Mouse (Mus musculus): ENCODE results near the gene Faim2. TPM values are rescaled to one million over a fixed set of nuclear protein-coding genes. Genes with fewer than 3 reads are reported as not detected.

Gene Faim2
- polyA plus RNA-seq, 1 experiment from 2014 or later, result 65.8 TPM

GRCm38 (mm10) chr15:99546596-99546995 lies 18.6 kb upstream of the Faim2 start:
- 55% methylated on average over 11 of the region's 11 CpGs for WGBS
- H3K36me3 ChIP-seq (ENCODE audit: control insufficient read depth, insufficient read depth, low read length), result no peaks in the 10 kb centered on the region
- no peaks in the 10 kb centered on the region; the same call in 1 of the 2 replicates for H3K4me1 ChIP-seq (ENCODE audit: control insufficient read depth, insufficient read depth, low read length)
- ATAC-seq, result no peak
- H3K9ac ChIP-seq (ENCODE audit: low read depth, low read length), result no peak overlapping the region
- no peak overlapping the region for H3K4me2 ChIP-seq (ENCODE audit: low read length)
- H3K27ac ChIP-seq (ENCODE audit: low read length), result 0 out of 2 replicates have a peak overlapping the region, but pooled peaks have one; percentile 43
- H3K27me3 ChIP-seq (ENCODE audit: control insufficient read depth, insufficient read depth, low read depth, low read length), result no peaks in the 10 kb centered on the region
- no peak overlapping the region for H3K4me3 ChIP-seq (ENCODE audit: low read depth, low read length)
- H3K9me3 ChIP-seq (replicated peaks; ENCODE audit: control insufficient read depth, low read length, poor library complexity, severe bottlenecking), result no peaks in the 10 kb centered on the region

GRCm38 (mm10) chr15:99544047-99544446 lies 16.1 kb upstream of the Faim2 start:
- Histone ChIP-seq H3K9ac (ENCODE audit: low read depth, low read length) (no peak overlapping the region), H3K4me1 (ENCODE audit: control insufficient read depth, insufficient read depth, low read length) (no peaks in the 10 kb centered on the region; the same call in 1 of the 2 replicates), H3K27me3 (ENCODE audit: control insufficient read depth, insufficient read depth, low read depth, low read length) (no peaks in the 10 kb centered on the region), H3K4me2 (ENCODE audit: low read length) (no peak overlapping the region), H3K4me3 (ENCODE audit: low read depth, low read length) (no peak overlapping the region), H3K36me3 (ENCODE audit: control insufficient read depth, insufficient read depth, low read length) (no peaks in the 10 kb centered on the region), H3K27ac (ENCODE audit: low read length) (no peak overlapping the region), H3K9me3 (replicated peaks; ENCODE audit: control insufficient read depth, low read length, poor library complexity, severe bottlenecking) (no peaks in the 10 kb centered on the region)
- ATAC-seq, result no peak
- WGBS, result 80% methylated on average over 7 of the region's 7 CpGs

- Histone ChIP-seq H3K9me3 (replicated peaks; ENCODE audit: control insufficient read depth, low read length, poor library complexity, severe bottlenecking) (no peaks in the 10 kb centered on the region), H3K27me3 (ENCODE audit: control insufficient read depth, insufficient read depth, low read depth, low read length) (no peaks in the 10 kb centered on the region), H3K4me3 (ENCODE audit: low read depth, low read length) (no peak overlapping the region), H3K36me3 (ENCODE audit: control insufficient read depth, insufficient read depth, low read length) (no peaks in the 10 kb centered on the region), H3K9ac (ENCODE audit: low read depth, low read length) (no peak overlapping the region), H3K4me1 (ENCODE audit: control insufficient read depth, insufficient read depth, low read length) (peaks cover 10% of the 10 kb centered on the region), H3K27ac (ENCODE audit: low read length) (no peak overlapping the region), H3K4me2 (ENCODE audit: low read length) (no peak overlapping the region)
- no peak for ATAC-seq
- 87% methylated on average over 8 of the region's 8 CpGs for WGBS
Observed at GRCm38 (mm10) chr15:99539891-99540290, 11.9 kb upstream of the Faim2 start.

GRCm38 (mm10) chr15:99536889-99537862 lies 9.2 kb upstream of the Faim2 start:
- Histone ChIP-seq H3K4me2 (ENCODE audit: low read length) (no peak overlapping the region), H3K27ac (ENCODE audit: low read length) (peak overlapping the region; percentile 48), H3K9me3 (replicated peaks; ENCODE audit: control insufficient read depth, low read length, poor library complexity, severe bottlenecking) (no peaks in the 10 kb centered on the region), H3K36me3 (ENCODE audit: control insufficient read depth, insufficient read depth, low read length) (no peaks in the 10 kb centered on the region), H3K9ac (ENCODE audit: low read depth, low read length) (0 out of 2 replicates have a peak overlapping the region, but pooled peaks have one; percentile 6), H3K27me3 (ENCODE audit: control insufficient read depth, insufficient read depth, low read depth, low read length) (no peaks in the 10 kb centered on the region), H3K4me3 (ENCODE audit: low read depth, low read length) (no peak overlapping the region), H3K4me1 (ENCODE audit: control insufficient read depth, insufficient read depth, low read length) (peaks cover 10% of the 10 kb centered on the region)
- peak; percentile 92 for ATAC-seq
- 44% methylated on average over 11 of the region's 11 CpGs for WGBS

- 54% methylated on average over 3 of the region's 3 CpGs for WGBS
- ATAC-seq, result no peak
- H3K27ac ChIP-seq (ENCODE audit: low read length), result no peak overlapping the region
- no peak overlapping the region for H3K4me2 ChIP-seq (ENCODE audit: low read length)
- peaks cover 14% of the 10 kb centered on the region for H3K4me1 ChIP-seq (ENCODE audit: control insufficient read depth, insufficient read depth, low read length)
- H3K9me3 ChIP-seq (replicated peaks; ENCODE audit: control insufficient read depth, low read length, poor library complexity, severe bottlenecking), result no peaks in the 10 kb centered on the region
- H3K27me3 ChIP-seq (ENCODE audit: control insufficient read depth, insufficient read depth, low read depth, low read length), result no peaks in the 10 kb centered on the region; the same call in 1 of the 2 replicates
- no peak overlapping the region for H3K4me3 ChIP-seq (ENCODE audit: low read depth, low read length)
- H3K36me3 ChIP-seq (ENCODE audit: control insufficient read depth, insufficient read depth, low read length), result no peaks in the 10 kb centered on the region
- no peak overlapping the region for H3K9ac ChIP-seq (ENCODE audit: low read depth, low read length)
Observed at GRCm38 (mm10) chr15:99532023-99532422, 4.1 kb upstream of the Faim2 start.

- no peak for ATAC-seq
- 53% methylated on average over 6 of the region's 6 CpGs for WGBS
- no peak overlapping the region for H3K4me2 ChIP-seq (ENCODE audit: low read length)
- H3K27ac ChIP-seq (ENCODE audit: low read length), result no peak overlapping the region
- H3K27me3 ChIP-seq (ENCODE audit: control insufficient read depth, insufficient read depth, low read depth, low read length), result no peaks in the 10 kb centered on the region; the same call in 1 of the 2 replicates
- peaks cover 21% of the 10 kb centered on the region for H3K4me1 ChIP-seq (ENCODE audit: control insufficient read depth, insufficient read depth, low read length)
- no peaks in the 10 kb centered on the region for H3K9me3 ChIP-seq (replicated peaks; ENCODE audit: control insufficient read depth, low read length, poor library complexity, severe bottlenecking)
- H3K4me3 ChIP-seq (ENCODE audit: low read depth, low read length), result no peak overlapping the region
- H3K36me3 ChIP-seq (ENCODE audit: control insufficient read depth, insufficient read depth, low read length), result no peaks in the 10 kb centered on the region
- no peak overlapping the region for H3K9ac ChIP-seq (ENCODE audit: low read depth, low read length)
Observed at GRCm38 (mm10) chr15:99531146-99531545, 3.2 kb upstream of the Faim2 start.

- Histone ChIP-seq H3K4me3 (ENCODE audit: low read depth, low read length) (peak overlapping the region; percentile 46), H3K27me3 (ENCODE audit: control insufficient read depth, insufficient read depth, low read depth, low read length) (no peaks in the 10 kb centered on the region; the same call in 1 of the 2 replicates), H3K4me2 (ENCODE audit: low read length) (peak overlapping the region; percentile 57), H3K27ac (ENCODE audit: low read length) (peak overlapping the region; percentile 91), H3K36me3 (ENCODE audit: control insufficient read depth, insufficient read depth, low read length) (no peaks in the 10 kb centered on the region), H3K9ac (ENCODE audit: low read depth, low read length) (peak overlapping the region; percentile 74), H3K4me1 (ENCODE audit: control insufficient read depth, insufficient read depth, low read length) (peaks cover 27% of the 10 kb centered on the region), H3K9me3 (replicated peaks; ENCODE audit: control insufficient read depth, low read length, poor library complexity, severe bottlenecking) (no peaks in the 10 kb centered on the region)
- no peak for ATAC-seq
- 61% methylated on average over 2 of the region's 2 CpGs for WGBS
Observed at GRCm38 (mm10) chr15:99526681-99527080, 1.3 kb downstream of the Faim2 start.

GRCm38 (mm10) chr15:99520306-99520705 lies 7.7 kb downstream of the Faim2 start:
- H3K4me3 ChIP-seq (ENCODE audit: low read depth, low read length), result no peak overlapping the region
- H3K36me3 ChIP-seq (ENCODE audit: control insufficient read depth, insufficient read depth, low read length), result peaks cover 3% of the 10 kb centered on the region; the same call in 1 of the 2 replicates
- H3K9ac ChIP-seq (ENCODE audit: low read depth, low read length), result no peak overlapping the region
- no peak overlapping the region for H3K27ac ChIP-seq (ENCODE audit: low read length)
- no peaks in the 10 kb centered on the region for H3K4me1 ChIP-seq (ENCODE audit: control insufficient read depth, insufficient read depth, low read length)
- H3K27me3 ChIP-seq (ENCODE audit: control insufficient read depth, insufficient read depth, low read depth, low read length), result no peaks in the 10 kb centered on the region
- 83% methylated on average over 7 of the region's 7 CpGs for WGBS
- H3K4me2 ChIP-seq (ENCODE audit: low read length), result no peak overlapping the region
- no peak for ATAC-seq
- H3K9me3 ChIP-seq (replicated peaks; ENCODE audit: control insufficient read depth, low read length, poor library complexity, severe bottlenecking), result no peaks in the 10 kb centered on the region

- H3K4me1 ChIP-seq (ENCODE audit: control insufficient read depth, insufficient read depth, low read length), result no peaks in the 10 kb centered on the region
- 93% methylated on average over 9 of the region's 9 CpGs for WGBS
- no peak overlapping the region for H3K9ac ChIP-seq (ENCODE audit: low read depth, low read length)
- H3K36me3 ChIP-seq (ENCODE audit: control insufficient read depth, insufficient read depth, low read length), result peaks cover 3% of the 10 kb centered on the region; the same call in 1 of the 2 replicates
- ATAC-seq, result no peak
- no peaks in the 10 kb centered on the region for H3K9me3 ChIP-seq (replicated peaks; ENCODE audit: control insufficient read depth, low read length, poor library complexity, severe bottlenecking)
- no peak overlapping the region for H3K27ac ChIP-seq (ENCODE audit: low read length)
- no peak overlapping the region for H3K4me2 ChIP-seq (ENCODE audit: low read length)
- H3K27me3 ChIP-seq (ENCODE audit: control insufficient read depth, insufficient read depth, low read depth, low read length), result no peaks in the 10 kb centered on the region
- H3K4me3 ChIP-seq (ENCODE audit: low read depth, low read length), result no peak overlapping the region
Observed at GRCm38 (mm10) chr15:99519626-99520025, 8.3 kb downstream of the Faim2 start.
